Mouse (Mus musculus): ENCODE data around the gene Fry.
A peak's percentile ranks its signal among the peaks of the same experiment; 100 is the strongest.

Gene Fry

GRCm38 (mm10) chr5:150388623-150389022 lies 270.2 kb downstream of the Fry start:
- no peak for DNase-seq (ENCODE audit: low spot score in 2 of 2)

DNA sequence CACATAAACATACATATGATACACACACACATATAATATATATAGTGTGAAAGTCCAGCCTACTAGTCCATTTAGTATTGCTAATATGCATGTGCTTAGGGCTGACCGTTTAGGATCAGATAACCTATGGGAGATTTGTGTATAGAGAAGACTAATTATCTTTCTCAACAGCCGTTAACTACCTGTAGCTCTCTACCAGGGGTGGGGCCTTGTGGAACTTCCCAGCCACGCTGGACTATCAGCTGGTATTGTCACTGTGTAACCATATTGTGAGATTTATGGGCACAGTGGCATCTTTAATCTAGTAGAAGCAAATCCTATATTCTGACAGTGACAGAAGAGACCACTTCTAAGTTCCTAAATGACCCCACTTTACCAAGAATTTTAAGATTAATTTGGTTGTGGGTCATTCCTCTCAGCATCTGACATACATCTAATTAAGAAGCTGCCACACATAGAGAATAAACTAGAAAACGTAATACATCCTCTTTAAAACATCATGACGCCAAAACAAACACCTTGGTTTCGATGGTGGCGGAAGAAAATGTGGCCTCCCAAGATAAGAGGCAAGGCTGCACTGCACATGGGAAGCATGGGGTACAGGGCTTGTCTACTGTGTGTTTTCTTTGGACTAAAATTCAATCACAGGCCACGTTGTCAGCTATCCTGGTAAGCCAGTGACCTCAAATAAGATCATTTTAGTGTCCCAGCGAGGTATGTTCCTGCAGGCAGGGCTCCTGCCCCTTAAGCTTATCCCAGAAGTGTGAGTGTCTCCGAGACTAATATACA lies 271.3 kb downstream of the Fry start:
- peak; percentile 32 to 37 for DNase-seq (ENCODE audit: low spot score in 2 of 2)

DNA sequence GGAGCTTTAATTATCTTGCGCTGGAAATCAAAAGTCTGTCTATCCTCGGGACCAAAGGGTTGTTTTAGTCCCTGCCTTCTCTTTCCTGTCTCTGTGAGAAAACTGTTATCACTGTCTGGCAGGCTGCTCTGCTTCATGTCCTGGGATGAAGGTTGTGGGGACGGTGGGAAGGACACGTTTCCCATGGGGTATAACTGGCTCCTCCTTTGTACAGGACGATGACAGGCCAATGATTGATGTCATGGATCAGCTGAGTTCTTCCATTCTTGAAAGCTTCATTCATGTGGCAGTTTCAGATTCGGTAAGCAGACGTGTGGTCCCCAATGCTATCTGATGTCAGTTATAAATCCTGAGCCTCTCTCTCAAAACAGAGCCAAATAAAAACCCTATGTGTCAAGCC lies 272.0 kb downstream of the Fry start:
- DNase-seq (ENCODE audit: low spot score in 2 of 2), result peak; percentile 28 to 41

DNA sequence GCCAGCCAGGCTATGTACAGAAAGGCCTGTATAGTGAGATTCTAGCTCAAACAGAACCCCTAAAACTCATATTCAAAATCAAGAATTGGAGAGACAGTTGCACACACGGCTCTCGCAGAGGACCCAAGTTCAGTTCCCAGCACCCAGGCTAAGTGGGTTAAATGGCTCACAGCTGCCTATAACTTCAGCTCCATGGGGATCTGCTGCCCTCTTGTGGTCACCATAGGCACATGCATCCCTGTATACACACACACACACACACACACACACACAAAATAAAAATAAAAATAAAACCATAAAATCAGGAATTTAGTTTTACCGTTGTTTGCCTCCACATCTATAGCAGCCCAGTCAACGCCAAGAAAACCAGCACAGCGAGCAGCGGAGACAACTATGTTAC lies 276.2 kb downstream of the Fry start:
- DNase-seq (ENCODE audit: low spot score in 2 of 2), result no peak

DNA sequence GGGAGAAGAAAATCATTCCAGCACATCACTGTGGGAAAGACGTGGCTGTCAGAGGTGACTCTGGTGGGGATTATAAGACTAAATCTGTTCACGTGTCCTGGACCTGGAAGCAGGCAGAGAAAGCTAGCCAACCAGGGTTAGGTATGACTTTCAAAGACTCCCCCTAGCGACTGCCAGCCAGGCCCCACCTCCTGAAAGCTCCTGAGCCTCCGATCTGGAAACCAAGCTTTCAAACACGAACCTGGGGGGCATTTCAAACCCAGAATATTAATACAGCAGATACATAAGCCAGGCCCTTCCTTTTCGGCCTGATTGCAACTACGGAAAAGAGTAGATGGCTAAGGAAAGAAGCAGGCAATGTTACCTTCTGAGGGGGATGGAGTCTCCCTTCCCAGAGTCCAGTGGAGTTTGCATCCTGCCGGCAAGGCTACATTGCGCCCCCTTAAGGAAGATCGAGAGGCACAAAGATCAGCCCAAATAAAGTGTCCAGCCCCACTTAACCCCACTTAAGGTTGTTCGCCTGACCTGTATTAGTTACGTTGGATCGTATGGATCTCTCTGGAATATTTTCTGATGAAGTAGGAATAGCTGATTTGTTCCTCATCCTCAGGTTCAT lies 284.5 kb downstream of the Fry start:
- DNase-seq (ENCODE audit: low spot score in 2 of 2), result no peak

DNA sequence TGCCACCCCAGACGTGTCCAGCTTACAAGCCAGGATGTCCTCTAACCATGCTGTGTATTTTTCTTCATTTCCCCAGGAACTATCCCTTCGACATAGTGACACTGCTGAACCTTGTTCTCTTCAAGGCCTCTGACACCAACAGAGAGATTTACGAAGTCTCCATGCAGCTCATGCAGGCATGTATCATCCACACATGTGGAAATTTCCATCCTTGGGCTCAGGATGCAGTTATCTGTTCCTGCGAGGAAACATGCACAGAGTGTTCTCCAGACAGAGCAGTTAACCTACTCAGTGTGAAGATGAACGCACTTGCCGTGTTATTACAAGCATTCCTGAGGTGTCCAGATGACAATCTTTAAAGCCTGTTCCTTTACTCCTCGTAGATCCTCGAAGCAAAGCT lies 286.4 kb downstream of the Fry start:
- no peak for DNase-seq (ENCODE audit: low spot score in 2 of 2)

DNA sequence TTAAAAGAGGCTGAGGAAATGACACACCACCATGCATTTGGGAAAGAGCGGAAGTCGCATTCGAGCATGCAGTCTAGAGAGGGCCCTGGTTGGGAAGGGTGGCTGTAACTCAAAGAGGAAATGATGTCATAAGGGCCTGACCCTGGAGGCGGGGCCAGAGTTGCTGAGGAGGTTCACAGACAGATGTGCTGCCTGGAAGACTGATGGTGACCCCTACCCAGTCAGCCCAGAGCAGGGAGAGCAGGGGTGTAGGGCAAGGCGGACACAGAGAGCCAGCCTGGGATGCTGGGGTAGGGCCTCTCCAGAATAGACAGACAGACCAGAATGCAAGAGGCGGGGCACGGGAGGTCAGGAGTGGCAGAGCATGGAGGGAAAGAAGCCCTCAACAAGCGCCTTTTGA lies 290.5 kb downstream of the Fry start:
- DNase-seq (ENCODE audit: low spot score in 2 of 2), result no peak

DNA sequence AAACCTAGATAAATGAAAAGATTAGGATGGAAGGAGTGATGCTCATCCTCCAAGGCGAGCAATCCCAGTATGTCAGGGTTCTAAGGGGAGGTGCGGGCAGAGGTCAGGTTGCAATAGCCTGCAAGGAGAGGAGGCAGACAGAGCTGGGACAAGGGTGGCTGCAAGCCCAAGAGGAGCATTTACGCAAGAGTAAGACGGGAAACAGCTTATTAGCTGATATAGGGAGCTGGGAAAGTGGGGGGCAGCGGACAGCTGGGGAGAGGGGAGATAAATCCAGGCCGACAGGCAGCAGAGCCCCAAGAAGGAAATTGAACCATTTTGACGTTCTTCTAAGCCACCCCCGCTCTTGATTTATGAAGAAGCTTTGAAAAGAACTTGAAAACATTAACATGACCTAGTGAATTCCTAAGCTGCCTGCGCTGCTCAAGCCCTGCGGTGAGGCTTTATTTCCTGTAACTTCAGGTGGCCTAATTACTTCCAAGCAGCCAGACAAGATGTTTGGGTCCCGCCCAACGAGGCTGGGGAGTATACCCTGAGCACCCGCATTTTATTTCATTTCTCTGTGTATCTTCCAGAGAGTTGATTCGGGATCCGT lies 291.1 kb downstream of the Fry start:
- DNase-seq (ENCODE audit: low spot score in 2 of 2), result no peak

DNA sequence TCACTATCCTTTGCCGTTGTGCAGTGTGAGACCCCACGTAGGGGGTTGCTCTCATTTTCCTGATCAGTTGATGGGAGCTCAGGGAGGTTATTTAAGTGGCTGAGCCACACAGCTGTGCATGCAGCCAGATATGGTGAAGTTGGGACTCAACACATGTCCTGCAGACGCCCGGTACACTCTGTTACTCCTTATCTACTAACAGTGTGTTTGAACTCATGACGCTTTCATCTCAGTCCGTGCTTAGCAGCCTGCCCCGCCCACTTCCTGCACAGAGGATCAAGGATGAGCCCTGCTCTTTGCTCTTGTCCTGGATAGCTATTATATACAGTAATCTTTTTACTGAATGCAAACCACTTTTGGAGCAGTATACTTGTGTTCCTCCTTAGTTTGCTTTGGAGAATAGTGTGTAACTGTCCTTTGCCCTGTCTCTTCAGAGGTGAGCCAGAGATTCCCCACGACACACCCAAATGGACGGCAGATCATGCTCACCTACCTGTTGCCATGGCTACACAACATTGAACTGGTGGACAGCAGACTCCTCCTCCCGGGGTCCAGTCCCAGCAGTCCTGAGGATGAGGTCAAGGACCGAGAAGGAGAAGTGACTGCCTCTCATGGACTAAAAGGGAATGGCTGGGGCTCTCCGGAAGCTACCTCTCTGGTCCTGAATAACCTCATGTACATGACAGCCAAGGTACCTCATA lies 294.5 kb downstream of the Fry start:
- DNase-seq (ENCODE audit: low spot score in 2 of 2), result no peak

DNA sequence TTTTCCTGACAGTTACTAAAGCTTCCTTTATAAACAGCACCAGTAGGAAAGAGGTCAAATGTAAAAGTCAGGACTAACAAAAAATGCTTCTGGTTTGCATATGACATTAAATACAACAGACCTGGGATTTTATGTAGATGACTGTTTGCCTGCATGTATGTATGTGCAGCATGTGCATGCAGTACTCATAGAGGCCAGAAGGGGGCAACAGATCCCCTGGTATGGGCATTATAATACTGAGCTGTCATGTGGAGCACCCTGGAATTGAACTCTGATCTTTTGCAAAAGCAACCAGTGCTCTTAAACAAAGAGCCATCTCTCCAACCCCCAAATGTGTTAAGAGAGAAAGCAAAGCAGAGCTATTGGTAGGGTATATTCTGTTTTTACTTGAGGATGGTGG lies 296.4 kb downstream of the Fry start:
- DNase-seq (ENCODE audit: low spot score in 2 of 2), result no peak

DNA sequence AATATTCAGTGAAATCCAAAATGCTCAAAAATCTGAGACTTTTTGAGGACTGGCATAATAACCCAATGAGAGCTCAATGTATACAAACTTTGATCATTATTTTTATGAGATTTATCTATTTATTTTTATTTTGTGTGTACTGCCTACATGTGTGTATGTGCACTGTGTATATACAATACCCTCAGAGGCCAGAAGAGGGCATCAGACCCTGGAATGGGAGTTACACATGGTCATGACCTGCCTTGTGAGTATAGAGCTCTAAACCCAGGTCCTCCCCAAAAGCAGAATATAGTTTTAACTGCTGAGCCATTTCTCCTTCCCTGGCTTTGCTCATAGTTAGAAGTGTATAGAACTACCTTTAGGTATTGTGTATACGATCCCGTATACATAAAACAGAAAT lies 298.8 kb downstream of the Fry start:
- DNase-seq (ENCODE audit: low spot score in 2 of 2), result no peak

GRCm38 (mm10) chr5:150418035-150418434 lies 299.6 kb downstream of the Fry start:
- DNase-seq (ENCODE audit: low spot score in 2 of 2), result no peak

- DNase-seq (ENCODE audit: low spot score in 2 of 2), result no peak
Observed at GRCm38 (mm10) chr5:150425038-150425437, 306.6 kb downstream of the Fry start.

DNA sequence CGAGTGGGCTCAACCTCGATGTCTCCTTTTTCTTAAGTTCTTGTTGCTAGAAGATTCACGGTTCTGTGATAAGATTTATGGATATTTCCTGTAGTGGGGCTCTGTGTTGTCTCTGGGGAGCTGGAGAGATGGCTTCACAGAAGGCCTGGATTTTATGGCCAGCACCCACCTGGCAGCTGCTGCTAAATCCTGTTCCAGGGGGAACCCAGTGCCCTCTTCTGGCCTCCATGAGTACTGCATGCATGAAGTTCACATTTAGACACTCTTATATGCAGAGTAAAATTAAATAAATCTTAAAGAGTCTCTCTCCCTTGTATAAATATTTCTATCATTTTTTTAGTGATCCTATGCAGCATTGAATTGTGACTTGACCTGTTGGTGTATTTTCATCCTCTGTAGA lies 308.1 kb downstream of the Fry start:
- DNase-seq (ENCODE audit: low spot score in 2 of 2), result no peak

DNA sequence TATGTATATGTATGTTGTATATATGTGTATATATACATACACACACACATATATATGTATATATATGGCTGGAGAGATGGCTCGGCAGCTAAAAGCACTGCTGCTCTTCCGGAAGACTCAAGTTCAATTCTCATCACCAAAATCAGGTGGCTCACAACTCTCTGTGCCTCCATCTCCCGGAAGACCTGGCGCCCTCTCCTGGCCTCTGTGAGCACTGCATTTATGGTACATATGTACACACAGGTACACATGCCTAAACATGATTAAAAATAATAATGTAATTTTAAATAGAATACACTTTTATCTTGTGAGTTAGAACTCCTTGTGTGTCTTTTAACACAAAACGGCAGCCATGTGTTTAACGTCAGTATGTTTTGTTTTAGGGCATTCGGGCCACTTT lies 312.8 kb downstream of the Fry start:
- DNase-seq (ENCODE audit: low spot score in 2 of 2), result no peak

- no peak for DNase-seq (ENCODE audit: low spot score in 2 of 2)
Observed at GRCm38 (mm10) chr5:150432960-150433359, 314.5 kb downstream of the Fry start.

- DNase-seq (ENCODE audit: low spot score in 2 of 2), result no peak
Observed at GRCm38 (mm10) chr5:150436629-150437389, 318.4 kb downstream of the Fry start.

GRCm38 (mm10) chr5:150441690-150442089 lies 323.2 kb downstream of the Fry start:
- DNase-seq (ENCODE audit: low spot score in 2 of 2), result no peak

DNA sequence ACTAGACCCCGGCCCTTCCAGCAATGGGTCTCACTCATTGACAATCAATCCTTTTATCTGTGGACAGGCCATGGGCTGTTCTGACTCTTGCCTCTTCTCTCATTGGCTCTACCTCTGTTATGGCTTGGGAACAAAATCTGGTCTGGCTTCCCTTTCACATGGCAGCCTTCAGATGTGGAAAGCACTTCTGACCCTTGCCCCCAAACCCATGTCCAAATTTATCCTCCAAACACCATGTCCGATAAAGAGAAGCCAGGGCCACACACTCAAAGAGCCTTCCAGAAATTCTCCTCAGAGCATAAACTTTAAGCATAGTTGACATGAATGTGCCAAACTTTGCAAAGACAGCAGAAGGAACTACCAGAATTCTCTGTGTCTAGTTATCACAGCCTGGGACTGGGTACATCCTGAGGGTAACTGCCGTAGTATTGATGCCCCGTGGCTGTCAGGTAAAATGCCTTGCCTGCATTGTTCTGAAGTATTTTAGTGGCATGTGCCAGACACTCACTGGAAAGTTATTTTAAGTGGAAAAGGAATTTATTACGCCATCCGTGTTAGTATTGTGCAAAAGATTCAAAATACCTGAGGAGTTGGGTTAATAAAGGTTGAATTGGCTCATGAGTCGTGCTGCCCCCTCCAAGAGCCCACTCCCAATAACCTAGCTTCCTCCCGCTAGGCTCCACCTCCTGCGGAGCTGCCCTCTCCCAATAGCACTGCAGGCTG lies 333.0 kb downstream of the Fry start:
- no peak for DNase-seq (ENCODE audit: low spot score in 2 of 2)

DNA sequence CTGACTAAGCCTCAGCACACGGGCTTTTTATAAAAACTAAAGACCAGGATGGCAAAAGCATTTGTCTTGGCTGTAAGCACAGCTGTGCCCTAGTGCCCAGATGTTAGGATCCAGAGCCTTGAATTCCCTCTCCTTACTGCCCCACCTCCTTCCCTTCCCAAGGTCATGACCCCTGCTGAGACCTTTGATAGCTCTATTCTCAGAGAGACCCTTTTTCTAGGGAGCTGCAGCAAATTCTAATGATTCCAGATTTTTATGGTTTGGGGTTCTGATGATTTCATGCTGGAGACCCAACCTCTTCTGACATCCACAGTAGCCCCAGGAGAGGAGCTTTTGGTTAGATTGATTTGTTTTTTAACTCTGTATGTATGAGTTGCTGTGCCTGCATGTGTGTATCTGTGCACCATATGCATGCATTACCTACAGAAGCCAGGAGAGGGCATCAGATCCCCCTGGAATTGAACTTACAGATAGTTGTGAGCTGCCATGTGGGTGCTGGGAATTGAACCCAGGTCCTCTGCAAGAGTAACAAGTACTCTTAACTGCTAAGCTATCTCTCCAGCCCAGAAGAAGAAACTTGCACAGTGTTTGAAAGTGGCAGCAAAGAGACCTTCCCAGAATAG lies 333.7 kb downstream of the Fry start:
- DNase-seq (ENCODE audit: low spot score in 2 of 2), result no peak

- DNase-seq (ENCODE audit: low spot score in 2 of 2), result no peak
Observed at GRCm38 (mm10) chr5:150452671-150453070, 334.2 kb downstream of the Fry start.

Measured in heart, adult 9 months (tissue).